Mouse (Mus musculus): Measurements from ENCODE around the gene Il10rb. TPM values are rescaled to one million over a fixed set of nuclear protein-coding genes. Genes with fewer than 3 reads are reported as not detected.

Gene Il10rb
- polyA plus RNA-seq, 1 experiment from 2014 or later: 33.2 TPM

GRCm38 (mm10) chr16:91378991-91379390 is 27.0 kb upstream of the Il10rb start:
- ATAC-seq (ENCODE audit: low read depth) (peak; percentile 60), DNase-seq (ENCODE audit: low spot score) (no peak)
- Histone ChIP-seq H3K4me3 (ENCODE audit: low read depth, low read length) (no peak overlapping the region), H3K36me3 (ENCODE audit: control insufficient read depth, insufficient read depth, low read length) (peaks cover 4% of the 10 kb centered on the region; the same call in 1 of the 2 replicates), H3K9ac (ENCODE audit: low read depth, low read length) (0 out of 2 replicates have a peak overlapping the region, but pooled peaks have one; percentile 20), H3K4me2 (ENCODE audit: low read depth, low read length) (peak overlapping the region; percentile 31), H3K27me3 (replicated peaks; ENCODE audit: control insufficient read depth, insufficient read depth, low read length) (no peaks in the 10 kb centered on the region), H3K4me1 (ENCODE audit: control insufficient read depth, insufficient read depth, low read length) (peaks cover 15% of the 10 kb centered on the region), H3K9me3 (ENCODE audit: control insufficient read depth, low read length) (no peaks in the 10 kb centered on the region), H3K27ac (replicated peaks; ENCODE audit: low read depth, low read length) (peak overlapping the region; percentile 69)
- WGBS: 25% methylated on average over 9 of the region's 9 CpGs

DNA sequence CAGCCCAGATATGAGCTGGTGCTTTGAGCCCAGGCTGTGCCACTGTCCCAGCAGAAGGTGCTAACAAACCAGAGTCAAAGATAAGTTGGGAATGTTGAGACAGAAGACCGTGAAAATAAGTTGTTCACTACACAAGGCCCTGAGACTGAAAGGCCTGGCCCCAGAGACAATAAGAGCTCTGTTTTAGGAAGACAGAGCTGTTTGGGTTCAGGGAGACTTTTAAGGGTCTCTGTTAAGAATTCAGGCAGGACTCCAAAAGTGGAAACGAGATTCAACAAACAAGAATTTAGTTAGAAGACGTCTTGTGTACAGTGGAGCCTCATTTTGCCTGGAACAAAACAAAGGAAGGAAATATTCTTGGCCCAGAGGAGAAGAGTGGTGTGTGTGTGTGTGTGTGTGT is 26.6 kb upstream of the Il10rb start:
- peak; percentile 71 for DNase-seq (ENCODE audit: low spot score)
- H3K9me3 ChIP-seq (ENCODE audit: control insufficient read depth, low read length): no peaks in the 10 kb centered on the region
- 0 out of 2 replicates have a peak overlapping the region, but pooled peaks have one; percentile 9 for H3K9ac ChIP-seq (ENCODE audit: low read depth, low read length)
- peaks cover 14% of the 10 kb centered on the region for H3K4me1 ChIP-seq (ENCODE audit: control insufficient read depth, insufficient read depth, low read length)
- no peak overlapping the region for H3K4me2 ChIP-seq (ENCODE audit: low read depth, low read length)
- no peaks in the 10 kb centered on the region for H3K27me3 ChIP-seq (replicated peaks; ENCODE audit: control insufficient read depth, insufficient read depth, low read length)
- peaks cover 7% of the 10 kb centered on the region for H3K36me3 ChIP-seq (ENCODE audit: control insufficient read depth, insufficient read depth, low read length)
- no peak overlapping the region for H3K4me3 ChIP-seq (ENCODE audit: low read depth, low read length)
- peak overlapping the region; percentile 69 for H3K27ac ChIP-seq (replicated peaks; ENCODE audit: low read depth, low read length)
- 23% methylated on average over 3 of the region's 3 CpGs for WGBS
- ATAC-seq (ENCODE audit: low read depth): peak; percentile 5; the same call in 1 of the 2 replicates

DNA sequence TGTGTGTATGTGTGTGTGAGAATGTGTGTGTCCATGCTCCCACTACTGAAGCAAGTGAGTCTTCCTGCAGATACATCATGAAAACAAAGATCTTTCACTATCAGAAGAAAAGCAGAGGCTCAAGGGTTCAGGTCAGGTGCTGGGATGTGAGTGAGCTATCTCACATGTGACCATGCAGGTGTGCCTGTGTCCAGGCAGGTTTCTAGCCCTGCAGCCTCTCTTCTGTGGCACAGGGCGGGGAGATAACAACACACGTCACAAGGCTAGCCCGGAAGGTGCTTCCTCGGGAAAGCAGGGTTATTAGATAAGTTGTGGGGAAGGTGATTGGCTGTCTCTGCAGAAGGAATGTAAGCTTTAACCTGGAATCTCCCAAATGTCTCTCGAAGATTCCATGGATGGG is 25.8 kb upstream of the Il10rb start:
- ATAC-seq (ENCODE audit: low read depth) (no peak), DNase-seq (ENCODE audit: low spot score) (no peak)
- H3K4me3 ChIP-seq (ENCODE audit: low read depth, low read length): no peak overlapping the region
- no peak overlapping the region for H3K9ac ChIP-seq (ENCODE audit: low read depth, low read length)
- H3K9me3 ChIP-seq (ENCODE audit: control insufficient read depth, low read length): no peaks in the 10 kb centered on the region
- WGBS: 81% methylated on average over 5 of the region's 5 CpGs
- no peak overlapping the region for H3K4me2 ChIP-seq (ENCODE audit: low read depth, low read length)
- H3K27me3 ChIP-seq (replicated peaks; ENCODE audit: control insufficient read depth, insufficient read depth, low read length): no peaks in the 10 kb centered on the region
- peaks cover 14% of the 10 kb centered on the region for H3K36me3 ChIP-seq (ENCODE audit: control insufficient read depth, insufficient read depth, low read length)
- peaks cover 14% of the 10 kb centered on the region for H3K4me1 ChIP-seq (ENCODE audit: control insufficient read depth, insufficient read depth, low read length)
- H3K27ac ChIP-seq (replicated peaks; ENCODE audit: low read depth, low read length): no peak overlapping the region

GRCm38 (mm10) chr16:91381606-91382005 is 24.4 kb upstream of the Il10rb start:
- Histone ChIP-seq H3K4me2 (ENCODE audit: low read depth, low read length) (no peak overlapping the region), H3K4me3 (ENCODE audit: low read depth, low read length) (no peak overlapping the region)

DNA sequence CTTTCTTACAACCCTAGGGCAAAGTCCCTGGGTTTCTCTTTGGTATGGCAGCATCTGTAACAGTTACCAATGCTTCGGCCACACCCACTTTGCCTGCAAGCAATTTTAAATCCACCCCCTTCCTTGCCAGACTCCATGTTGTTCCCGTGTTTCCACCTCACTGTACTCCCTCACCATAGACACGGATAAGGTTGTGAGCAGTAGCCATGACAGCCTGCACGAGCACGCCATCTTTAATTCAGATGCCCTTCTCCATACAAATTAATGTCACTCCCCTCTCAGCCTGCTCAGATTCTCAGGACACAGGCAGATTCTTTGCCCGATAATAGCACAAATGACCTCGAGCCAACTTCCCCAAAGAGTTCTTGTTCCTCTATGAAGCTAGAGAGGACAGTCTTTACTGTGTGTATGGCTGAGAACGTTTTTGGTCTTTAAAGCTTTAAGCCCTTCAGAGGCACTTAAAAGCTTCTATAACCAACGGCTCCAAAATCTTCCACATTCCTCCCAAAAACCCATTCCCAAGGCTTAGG is 23.6 kb upstream of the Il10rb start:
- Histone ChIP-seq H3K4me2 (ENCODE audit: low read depth, low read length) (no peak overlapping the region), H3K27ac (replicated peaks; ENCODE audit: low read depth, low read length) (no peak overlapping the region), H3K9me3 (ENCODE audit: control insufficient read depth, low read length) (no peaks in the 10 kb centered on the region), H3K27me3 (replicated peaks; ENCODE audit: control insufficient read depth, insufficient read depth, low read length) (no peaks in the 10 kb centered on the region), H3K4me3 (ENCODE audit: low read depth, low read length) (no peak overlapping the region), H3K4me1 (ENCODE audit: control insufficient read depth, insufficient read depth, low read length) (peaks cover 10% of the 10 kb centered on the region), H3K9ac (ENCODE audit: low read depth, low read length) (no peak overlapping the region), H3K36me3 (ENCODE audit: control insufficient read depth, insufficient read depth, low read length) (peaks cover 26% of the 10 kb centered on the region)
- no peak for DNase-seq (ENCODE audit: low spot score)
- ATAC-seq (ENCODE audit: low read depth): no peak
- 80% methylated on average over 9 of the region's 9 CpGs for WGBS

More at GRCm38 (mm10) chr16:91381606-91382005, 24.4 kb upstream of the Il10rb start:
- ATAC-seq (ENCODE audit: low read depth) (no peak), DNase-seq (ENCODE audit: low spot score) (no peak)
- no peak overlapping the region for H3K27ac ChIP-seq (replicated peaks; ENCODE audit: low read depth, low read length)
- no peaks in the 10 kb centered on the region for H3K27me3 ChIP-seq (replicated peaks; ENCODE audit: control insufficient read depth, insufficient read depth, low read length)
- no peaks in the 10 kb centered on the region for H3K9me3 ChIP-seq (ENCODE audit: control insufficient read depth, low read length)
- no peak overlapping the region for H3K9ac ChIP-seq (ENCODE audit: low read depth, low read length)
- H3K36me3 ChIP-seq (ENCODE audit: control insufficient read depth, insufficient read depth, low read length): peaks cover 19% of the 10 kb centered on the region
- peaks cover 11% of the 10 kb centered on the region for H3K4me1 ChIP-seq (ENCODE audit: control insufficient read depth, insufficient read depth, low read length)
- WGBS: 78% methylated on average over 4 of the region's 4 CpGs

- Histone ChIP-seq H3K4me1 (ENCODE audit: control insufficient read depth, insufficient read depth, low read length) (peaks cover 3% of the 10 kb centered on the region), H3K4me3 (ENCODE audit: low read depth, low read length) (no peak overlapping the region), H3K9ac (ENCODE audit: low read depth, low read length) (no peak overlapping the region), H3K27me3 (replicated peaks; ENCODE audit: control insufficient read depth, insufficient read depth, low read length) (no peaks in the 10 kb centered on the region), H3K9me3 (ENCODE audit: control insufficient read depth, low read length) (no peaks in the 10 kb centered on the region), H3K27ac (replicated peaks; ENCODE audit: low read depth, low read length) (no peak overlapping the region), H3K4me2 (ENCODE audit: low read depth, low read length) (no peak overlapping the region), H3K36me3 (ENCODE audit: control insufficient read depth, insufficient read depth, low read length) (peaks cover 43% of the 10 kb centered on the region)
- ATAC-seq (ENCODE audit: low read depth): no peak
- DNase-seq (ENCODE audit: low spot score): no peak
- WGBS: 84% methylated on average over 4 of the region's 4 CpGs
Measured at GRCm38 (mm10) chr16:91384221-91384620, 21.7 kb upstream of the Il10rb start.

GRCm38 (mm10) chr16:91385621-91386020 is 20.3 kb upstream of the Il10rb start:
- H3K36me3 ChIP-seq (ENCODE audit: control insufficient read depth, insufficient read depth, low read length): peaks cover 57% of the 10 kb centered on the region
- H3K27ac ChIP-seq (replicated peaks; ENCODE audit: low read depth, low read length): no peak overlapping the region
- H3K9me3 ChIP-seq (ENCODE audit: control insufficient read depth, low read length): no peaks in the 10 kb centered on the region
- no peak overlapping the region for H3K4me2 ChIP-seq (ENCODE audit: low read depth, low read length)
- DNase-seq (ENCODE audit: low spot score) (no peak), ATAC-seq (ENCODE audit: low read depth) (no peak)
- no peaks in the 10 kb centered on the region for H3K4me1 ChIP-seq (ENCODE audit: control insufficient read depth, insufficient read depth, low read length)
- H3K4me3 ChIP-seq (ENCODE audit: low read depth, low read length): no peak overlapping the region
- no peaks in the 10 kb centered on the region for H3K27me3 ChIP-seq (replicated peaks; ENCODE audit: control insufficient read depth, insufficient read depth, low read length)
- WGBS: 54% methylated on average over 10 of the region's 10 CpGs
- H3K9ac ChIP-seq (ENCODE audit: low read depth, low read length): no peak overlapping the region

GRCm38 (mm10) chr16:91386419-91387120 is 19.4 kb upstream of the Il10rb start:
- no peak overlapping the region for H3K9ac ChIP-seq (ENCODE audit: low read depth, low read length)
- DNase-seq (ENCODE audit: low spot score) (no peak), ATAC-seq (ENCODE audit: low read depth) (no peak)
- H3K27me3 ChIP-seq (replicated peaks; ENCODE audit: control insufficient read depth, insufficient read depth, low read length): no peaks in the 10 kb centered on the region
- H3K27ac ChIP-seq (replicated peaks; ENCODE audit: low read depth, low read length): no peak overlapping the region
- no peak overlapping the region for H3K4me3 ChIP-seq (ENCODE audit: low read depth, low read length)
- H3K4me1 ChIP-seq (ENCODE audit: control insufficient read depth, insufficient read depth, low read length): no peaks in the 10 kb centered on the region
- H3K36me3 ChIP-seq (ENCODE audit: control insufficient read depth, insufficient read depth, low read length): peaks cover 63% of the 10 kb centered on the region
- WGBS: 90% methylated on average over 10 of the region's 10 CpGs
- H3K9me3 ChIP-seq (ENCODE audit: control insufficient read depth, low read length): no peaks in the 10 kb centered on the region
- H3K4me2 ChIP-seq (ENCODE audit: low read depth, low read length): no peak overlapping the region

DNA sequence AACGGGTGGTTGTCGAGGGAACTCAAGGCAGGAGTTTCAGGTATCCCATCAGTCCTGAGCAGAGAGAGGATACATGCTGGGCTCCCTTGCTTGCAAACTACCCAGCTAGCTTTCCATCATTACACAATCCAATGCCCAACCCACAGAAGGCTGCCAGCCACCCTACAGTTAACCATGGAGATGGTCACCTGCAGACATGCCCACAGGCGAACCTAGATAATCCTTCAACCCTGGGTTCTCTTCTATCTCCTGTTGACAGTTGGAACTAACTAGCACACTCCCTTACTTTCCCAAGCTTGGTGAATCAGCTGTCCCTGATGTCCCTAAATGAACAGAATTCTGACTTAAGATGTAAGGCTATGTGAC is 18.9 kb upstream of the Il10rb start:
- H3K27ac ChIP-seq (replicated peaks; ENCODE audit: low read depth, low read length): no peak overlapping the region
- no peaks in the 10 kb centered on the region for H3K4me1 ChIP-seq (ENCODE audit: control insufficient read depth, insufficient read depth, low read length)
- H3K27me3 ChIP-seq (replicated peaks; ENCODE audit: control insufficient read depth, insufficient read depth, low read length): no peaks in the 10 kb centered on the region
- no peaks in the 10 kb centered on the region for H3K9me3 ChIP-seq (ENCODE audit: control insufficient read depth, low read length)
- 74% methylated on average over 3 of the region's 3 CpGs for WGBS
- ATAC-seq (ENCODE audit: low read depth) (no peak), DNase-seq (ENCODE audit: low spot score) (no peak)
- H3K9ac ChIP-seq (ENCODE audit: low read depth, low read length): no peak overlapping the region
- H3K36me3 ChIP-seq (ENCODE audit: control insufficient read depth, insufficient read depth, low read length): peaks cover 68% of the 10 kb centered on the region
- no peak overlapping the region for H3K4me2 ChIP-seq (ENCODE audit: low read depth, low read length)
- H3K4me3 ChIP-seq (ENCODE audit: low read depth, low read length): no peak overlapping the region

All from embryonic facial prominence, embryonic 14.5 days (tissue).